Mouse (Mus musculus) kidney, embryonic 15.5 days (tissue): ENCODE measurements around the gene Rhbg. TPM values are rescaled to one million over a fixed set of nuclear protein-coding genes. Genes with fewer than 3 reads are reported as not detected.
"Not testable (repeated sequence)": the region's sequence is repeated elsewhere in the genome, so short reads cannot be mapped to it uniquely, and the experiment has no call there.

ENCODE experiments used
- ATAC-seq: fragments of 200-750 bp; cut with Nextera tagmentation; replicated peaks from 2 replicates; pipeline ENCODE4 v1.8.0; 2017; ENCODE audit warnings: moderate TSS enrichment; ENCODE audit not compliant: low FRiP score
- H3K27ac ChIP-seq: fragments of 300-500 bp; sonication (generic); 2 replicates; pipeline ENCODE4 v1.5.1; 2015; ENCODE audit warnings: mild to moderate bottlenecking, inconsistent platforms
- H3K27me3 ChIP-seq: fragments of 300-500 bp; sonication (generic); 2 replicates; pipeline ENCODE4 v1.6.1; 2015; ENCODE audit warnings: inconsistent platforms
- H3K36me3 ChIP-seq: fragments of 300-500 bp; sonication (generic); 2 replicates; pipeline ENCODE4 v1.6.1; 2015; ENCODE audit warnings: inconsistent platforms
- H3K4me1 ChIP-seq: fragments of 300-500 bp; sonication (generic); 2 replicates; pipeline ENCODE4 v1.6.1; 2015; ENCODE audit warnings: inconsistent platforms
- H3K4me2 ChIP-seq: fragments of 300-500 bp; sonication (generic); 2 replicates; pipeline ENCODE4 v1.6.1; 2015; ENCODE audit warnings: moderate library complexity, mild to moderate bottlenecking, inconsistent platforms
- H3K4me3 ChIP-seq: fragments of 300-500 bp; sonication (generic); replicated peaks from 2 replicates; pipeline ENCODE4 v1.5.1; 2015; ENCODE audit warnings: mild to moderate bottlenecking, inconsistent platforms
- H3K9ac ChIP-seq: fragments of 300-500 bp; sonication (generic); 2 replicates; pipeline ENCODE4 v1.6.1; 2015; ENCODE audit warnings: mild to moderate bottlenecking, inconsistent platforms
- H3K9me3 ChIP-seq: fragments of 300-500 bp; sonication (generic); replicated peaks from 2 replicates; pipeline ENCODE4 v1.6.1; 2016; ENCODE audit warnings: inconsistent platforms
- WGBS: fragments of 180-500 bp; shearing (Covaris S2); methylation state at CpG from one replicate; pipeline ENCODE4 v1.1.7; 2015; ENCODE audit warnings: mixed read lengths; 5-methylcytosine and 5-hydroxymethylcytosine counted together
- polyA plus RNA-seq: library from polyadenylated mRNA; unstranded; fragments of >200 nt; fragmentation: Nextera tagmentation; extraction: Ambion mirVana; gene quantifications from 2 replicates; pipeline ENCODE4 v1.2.1, GENCODE M21; 2015

Rhbg gene
- polyA plus RNA-seq, 1 experiment from 2014 or later = 6.6 TPM

DNA sequence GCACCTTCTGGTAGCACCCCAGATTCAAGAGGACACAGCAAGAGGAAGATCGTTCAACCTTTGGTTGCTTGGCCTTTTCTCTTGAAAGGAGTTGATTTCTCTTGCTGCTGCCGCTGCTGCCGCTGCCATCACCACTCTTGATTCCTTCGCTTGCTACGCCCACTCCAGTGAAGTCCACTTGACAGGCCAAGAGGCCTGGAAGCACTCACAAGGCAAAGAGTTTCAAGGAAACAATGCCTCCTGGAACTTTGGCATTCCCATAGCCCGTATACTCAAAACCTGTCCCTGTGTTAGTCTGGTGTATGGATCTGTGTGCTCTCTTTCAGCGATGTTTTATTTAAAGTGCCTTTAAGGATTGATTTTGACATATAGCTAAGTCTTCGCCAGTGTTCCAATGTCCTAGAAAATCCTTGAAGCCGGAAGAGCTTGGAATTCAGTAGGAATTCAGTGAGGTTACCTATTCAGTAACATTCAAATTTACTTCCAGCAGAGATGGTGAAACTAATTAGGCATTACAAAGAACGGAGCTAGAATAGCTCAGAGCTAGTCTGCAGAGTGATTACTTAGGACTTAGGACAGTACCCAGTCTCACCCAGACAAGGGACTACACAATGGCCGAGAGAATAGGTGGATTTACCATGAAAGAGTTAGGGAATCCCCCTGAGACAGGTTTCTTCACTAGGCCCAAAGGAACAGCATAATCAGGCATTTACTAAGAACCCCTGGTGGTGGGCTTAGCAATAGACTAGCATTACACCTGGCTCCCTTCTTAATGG, 26.8 kb upstream of the Rhbg start:
- not testable (repeated sequence) for H3K4me1 ChIP-seq, H3K27me3 ChIP-seq, H3K9ac ChIP-seq, H3K27ac ChIP-seq, H3K4me3 ChIP-seq, H3K4me2 ChIP-seq, H3K9me3 ChIP-seq, ATAC-seq, H3K36me3 ChIP-seq
- WGBS = 76% methylated on average over 11 of the region's 11 CpGs

GRCm38 (mm10) chr3:88280035-88280434, 25.5 kb upstream of the Rhbg start:
- Histone ChIP-seq H3K27me3 (no peaks in the 10 kb centered on the region), H3K4me2 (no peak overlapping the region), H3K9ac (no peak overlapping the region), H3K9me3 (no peaks in the 10 kb centered on the region), H3K4me1 (no peaks in the 10 kb centered on the region), H3K4me3 (no peak overlapping the region), H3K27ac (no peak overlapping the region), H3K36me3 (peaks cover under 1% of the 10 kb centered on the region; the same call in 1 of the 2 replicates)
- no peak for ATAC-seq
- 91% methylated on average over 2 of the region's 2 CpGs for WGBS

DNA sequence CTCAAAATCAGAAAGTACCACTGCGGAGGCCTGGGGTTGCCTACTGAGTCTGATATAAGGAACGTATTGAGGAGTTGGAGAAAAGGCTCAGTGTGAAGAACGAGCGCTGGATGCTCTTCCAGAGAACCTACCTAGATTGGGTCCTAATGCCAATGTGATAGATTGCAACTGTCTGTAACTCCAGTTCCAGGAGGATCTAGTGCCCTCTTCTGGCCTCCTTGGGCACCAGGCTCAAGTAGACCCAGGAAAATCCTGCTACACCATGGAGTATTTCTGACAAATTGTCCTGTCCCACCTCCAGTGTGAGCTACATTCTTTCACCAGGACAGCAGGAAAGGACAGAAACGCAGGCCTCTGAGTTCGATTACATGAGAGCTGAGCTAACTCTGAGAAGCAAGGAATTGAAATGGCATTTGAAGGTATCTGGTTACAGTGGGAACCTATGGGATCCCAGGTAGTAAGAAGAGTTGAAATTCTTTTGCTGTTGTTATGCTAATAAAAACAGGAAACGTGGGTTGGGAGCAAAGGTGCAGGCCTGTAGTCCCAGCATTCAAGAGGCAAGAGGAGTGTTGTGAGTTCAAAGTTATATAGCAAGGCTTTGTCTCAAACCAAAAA, 22.1 kb upstream of the Rhbg start:
- Histone ChIP-seq H3K36me3 (no peaks in the 10 kb centered on the region), H3K27me3 (no peaks in the 10 kb centered on the region), H3K4me1 (no peaks in the 10 kb centered on the region), H3K9ac (no peak overlapping the region), H3K27ac (no peak overlapping the region), H3K9me3 (no peaks in the 10 kb centered on the region), H3K4me3 (no peak overlapping the region), H3K4me2 (no peak overlapping the region)
- WGBS = 37% methylated on average over 7 of the region's 7 CpGs
- ATAC-seq = no peak

DNA sequence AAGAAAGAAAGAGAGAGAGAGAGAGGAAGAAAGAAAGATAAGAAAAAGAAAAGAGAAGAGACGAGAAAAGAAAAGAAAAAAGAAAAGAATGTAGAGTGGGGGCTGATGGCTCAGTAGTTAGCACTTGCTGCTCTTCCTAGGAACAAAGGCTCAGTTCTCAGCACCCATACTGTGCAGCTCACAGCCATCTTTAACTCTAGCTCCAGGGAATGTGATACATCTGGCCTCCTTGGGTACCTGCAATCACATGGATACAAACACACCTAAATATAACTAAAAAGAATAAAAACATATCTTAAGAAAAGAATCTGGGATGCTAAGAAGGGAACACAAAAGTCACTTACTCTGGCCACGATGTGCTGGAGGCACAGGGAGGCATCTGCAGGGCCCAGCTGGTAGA, 21.6 kb upstream of the Rhbg start:
- ATAC-seq = no peak
- H3K4me1 ChIP-seq = no peaks in the 10 kb centered on the region
- no peak overlapping the region for H3K27ac ChIP-seq
- no peaks in the 10 kb centered on the region for H3K36me3 ChIP-seq
- H3K9me3 ChIP-seq = no peaks in the 10 kb centered on the region
- no peak overlapping the region for H3K4me3 ChIP-seq
- no peaks in the 10 kb centered on the region for H3K27me3 ChIP-seq
- H3K9ac ChIP-seq = no peak overlapping the region
- H3K4me2 ChIP-seq = no peak overlapping the region
- 65% methylated on average over 2 of the region's 2 CpGs for WGBS

- Histone ChIP-seq H3K4me1 (no peaks in the 10 kb centered on the region), H3K4me3 (no peak overlapping the region), H3K9me3 (no peaks in the 10 kb centered on the region), H3K36me3 (no peaks in the 10 kb centered on the region), H3K27ac (no peak overlapping the region), H3K9ac (no peak overlapping the region), H3K4me2 (no peak overlapping the region), H3K27me3 (no peaks in the 10 kb centered on the region)
- 92% methylated on average over 4 of the region's 4 CpGs for WGBS
- no peak for ATAC-seq
These were observed 19.5 kb upstream of the Rhbg start for GRCm38 (mm10) chr3:88274002-88274401.

GRCm38 (mm10) chr3:88271859-88272258, 17.4 kb upstream of the Rhbg start:
- H3K4me1 ChIP-seq = no peaks in the 10 kb centered on the region
- H3K36me3 ChIP-seq = no peaks in the 10 kb centered on the region
- no peak overlapping the region for H3K4me2 ChIP-seq
- 83% methylated on average over 3 of the region's 3 CpGs for WGBS
- H3K27ac ChIP-seq = no peak overlapping the region
- no peaks in the 10 kb centered on the region for H3K9me3 ChIP-seq
- ATAC-seq = no peak
- H3K9ac ChIP-seq = no peak overlapping the region
- no peak overlapping the region for H3K4me3 ChIP-seq
- no peaks in the 10 kb centered on the region for H3K27me3 ChIP-seq

DNA sequence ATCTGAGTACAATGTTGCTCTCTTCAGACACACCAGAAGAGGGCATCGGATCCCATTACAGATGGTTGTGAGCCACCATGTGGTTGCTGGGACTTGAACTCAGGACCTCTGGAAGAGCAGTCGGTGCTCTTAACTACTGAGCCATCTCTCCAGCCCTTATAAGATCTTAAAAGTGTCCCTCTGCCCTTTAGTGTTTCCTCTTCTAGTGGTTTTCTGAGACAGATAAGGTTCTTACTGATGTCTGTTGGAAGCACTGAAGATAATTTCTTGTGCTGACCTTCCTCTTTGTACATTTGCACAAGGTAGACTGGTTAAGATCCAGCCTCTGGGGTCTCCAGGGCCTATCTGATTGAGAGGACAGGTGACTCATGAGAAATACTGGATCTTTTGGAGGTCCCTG, 16.8 kb upstream of the Rhbg start:
- 98% methylated on average over 2 of the region's 2 CpGs for WGBS

GRCm38 (mm10) chr3:88268991-88269390, 14.5 kb upstream of the Rhbg start:
- H3K4me3 ChIP-seq = no peak overlapping the region
- no peak overlapping the region for H3K27ac ChIP-seq
- H3K4me1 ChIP-seq = no peaks in the 10 kb centered on the region
- no peak for ATAC-seq
- H3K27me3 ChIP-seq = no peaks in the 10 kb centered on the region
- no peaks in the 10 kb centered on the region for H3K9me3 ChIP-seq
- no peaks in the 10 kb centered on the region for H3K36me3 ChIP-seq
- H3K9ac ChIP-seq = no peak overlapping the region
- WGBS = 83% methylated on average over 5 of the region's 5 CpGs
- H3K4me2 ChIP-seq = no peak overlapping the region

More for the DNA sequence above, 16.8 kb upstream of the Rhbg start:
- not testable (repeated sequence) for H3K27me3 ChIP-seq, H3K4me1 ChIP-seq, H3K4me2 ChIP-seq, ATAC-seq, H3K9me3 ChIP-seq, H3K4me3 ChIP-seq, H3K27ac ChIP-seq, H3K9ac ChIP-seq, H3K36me3 ChIP-seq

GRCm38 (mm10) chr3:88268014-88268413, 13.5 kb upstream of the Rhbg start:
- H3K36me3 ChIP-seq, H3K9ac ChIP-seq, H3K9me3 ChIP-seq, H3K4me1 ChIP-seq, H3K27ac ChIP-seq, H3K4me2 ChIP-seq, ATAC-seq, H3K27me3 ChIP-seq, H3K4me3 ChIP-seq: not testable (repeated sequence)
- 84% methylated on average over 6 of the region's 6 CpGs for WGBS

- ATAC-seq = no peak
- WGBS = 51% methylated on average over 3 of the region's 3 CpGs
- H3K4me1 ChIP-seq = no peaks in the 10 kb centered on the region
- no peaks in the 10 kb centered on the region for H3K9me3 ChIP-seq
- H3K4me2 ChIP-seq = no peak overlapping the region
- H3K4me3 ChIP-seq = no peak overlapping the region
- H3K27ac ChIP-seq = peak overlapping the region; percentile 41; the same call in 1 of the 2 replicates
- 0 out of 2 replicates have a peak, but pooled peaks cover 6% of the 10 kb centered on the region for H3K27me3 ChIP-seq
- no peaks in the 10 kb centered on the region for H3K36me3 ChIP-seq
- H3K9ac ChIP-seq = no peak overlapping the region
These were observed 7.8 kb upstream of the Rhbg start for GRCm38 (mm10) chr3:88262346-88262745.

- ATAC-seq = peak; percentile 69; the same call in 1 of the 2 replicates
- no peak overlapping the region for H3K4me3 ChIP-seq
- peak overlapping the region; percentile 60; the same call in 1 of the 2 replicates for H3K27ac ChIP-seq
- 40% methylated on average over 7 of the region's 7 CpGs for WGBS
- H3K4me1 ChIP-seq = peaks cover 30% of the 10 kb centered on the region
- H3K27me3 ChIP-seq = peaks cover 43% of the 10 kb centered on the region
- no peaks in the 10 kb centered on the region for H3K9me3 ChIP-seq
- no peak overlapping the region for H3K9ac ChIP-seq
- no peak overlapping the region for H3K4me2 ChIP-seq
- no peaks in the 10 kb centered on the region for H3K36me3 ChIP-seq
These were observed 1.9 kb upstream of the Rhbg start for GRCm38 (mm10) chr3:88256382-88256781.

- H3K27ac ChIP-seq = peak overlapping the region; percentile 60; the same call in 1 of the 2 replicates
- H3K27me3 ChIP-seq = peaks cover 43% of the 10 kb centered on the region
- no peak overlapping the region for H3K4me3 ChIP-seq
- H3K4me2 ChIP-seq = no peak overlapping the region
- H3K4me1 ChIP-seq = peaks cover 30% of the 10 kb centered on the region
- peak; percentile 50; the same call in 1 of the 2 replicates for ATAC-seq
- 36% methylated on average over 6 of the region's 6 CpGs for WGBS
- no peaks in the 10 kb centered on the region for H3K36me3 ChIP-seq
- H3K9ac ChIP-seq = no peak overlapping the region
- H3K9me3 ChIP-seq = no peaks in the 10 kb centered on the region
These were observed 1.4 kb upstream of the Rhbg start for GRCm38 (mm10) chr3:88255950-88256349.
